Mouse (Mus musculus): ENCODE measurements around the gene Selenoh.

DNA sequence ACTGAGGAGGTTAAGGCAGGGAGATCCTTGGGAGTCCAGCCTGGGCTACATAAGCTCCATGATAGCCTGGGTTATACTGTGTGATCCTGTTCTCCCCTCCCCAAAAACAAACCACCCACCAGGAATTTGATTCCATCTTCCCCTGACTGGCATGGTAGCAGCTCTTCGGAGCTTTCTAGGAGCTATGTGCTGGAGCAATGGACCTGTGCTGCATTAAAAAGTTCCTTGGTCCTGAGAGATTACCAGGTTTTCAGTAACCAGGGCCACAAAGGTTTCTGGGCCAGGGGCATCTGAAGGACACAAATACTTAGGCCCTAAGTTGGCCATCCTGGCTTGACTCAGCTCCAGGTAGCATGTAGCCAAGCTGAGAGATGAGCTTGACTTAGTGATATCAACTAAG, 38.6 kb downstream of the Selenoh start:
- TF ChIP-seq ZNF384 (IDR thresholded peaks at IDR 0.05; ENCODE audit: low read depth, low read length) (no peak), HCFC1 (IDR thresholded peaks at IDR 0.05; ENCODE audit: borderline replicate concordance, insufficient read depth, low read length) (no peak), MAFK (IDR thresholded peaks at IDR 0.05; ENCODE audit: insufficient read depth, low read depth, low read length) (no peak), CHD2 (IDR thresholded peaks at IDR 0.05; ENCODE audit: low read depth, low read length) (no peak), ZC3H11A (IDR thresholded peaks at IDR 0.05; ENCODE audit: borderline replicate concordance, low read depth, low read length) (no peak)

Data from ES-E14 (cell line).